Mouse (Mus musculus): ENCODE measurements at regions not wholly inside any gene's neighbourhood (a gene's known extent, or its start where the extent isn't known, plus 50 kb on each side); places are given as distances from the start of the nearest gene placed in this dataset.

DNA sequence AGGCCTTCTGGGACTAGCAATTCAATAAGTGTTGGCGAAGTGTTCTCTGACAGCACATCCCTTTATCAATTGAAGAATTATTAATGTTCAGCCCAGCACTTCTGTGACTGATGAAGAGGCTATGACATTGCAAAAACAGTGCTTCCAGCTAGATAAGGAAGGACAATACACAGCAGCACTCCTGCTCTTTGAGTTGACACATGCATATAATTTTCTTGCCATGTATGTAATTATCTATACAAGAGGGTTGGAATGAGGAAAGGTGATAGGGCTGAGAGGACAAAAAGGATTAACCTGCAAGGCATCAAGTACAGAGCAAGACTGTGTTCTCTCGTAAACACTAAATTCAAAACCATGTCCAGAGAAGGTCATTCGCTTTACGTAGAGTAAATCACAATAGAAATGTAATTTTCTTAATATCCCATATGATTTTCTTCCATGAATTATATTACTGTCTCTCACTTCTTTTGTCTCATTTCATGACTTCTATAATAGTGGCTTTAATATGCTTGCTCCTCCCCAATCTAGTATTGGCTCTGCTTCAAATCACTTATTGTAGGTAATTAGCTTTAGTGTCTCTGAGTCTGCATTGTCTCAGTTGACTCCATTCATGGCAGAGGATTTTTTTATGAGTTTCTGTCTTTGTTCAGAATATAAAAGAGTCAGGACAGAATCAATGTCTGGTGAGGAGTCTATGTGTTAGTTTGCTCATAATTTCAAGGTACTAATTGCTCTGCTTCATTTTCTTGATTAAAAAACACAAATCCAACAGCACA lies 460.9 kb downstream of the Slco4c1 start:
- Histone ChIP-seq H3K36me3 (ENCODE audit: control insufficient read depth, insufficient read depth) (no peaks in the 10 kb centered on the region), H3K4me3 (ENCODE audit: insufficient read depth, poor library complexity, severe bottlenecking) (no peak overlapping the region), H3K79me2 (ENCODE audit: control insufficient read depth, insufficient read depth) (no peaks in the 10 kb centered on the region), H3K27me3 (ENCODE audit: control insufficient read depth, insufficient read depth, insufficient read length) (no peaks in the 10 kb centered on the region), H3K79me3 (ENCODE audit: low read depth) (no peaks in the 10 kb centered on the region), H3ac (ENCODE audit: control insufficient read depth, insufficient read length, low read depth) (no peak overlapping the region)
- TF ChIP-seq MAX (IDR thresholded peaks at IDR 0.05) (no peak), FOSL1 (IDR thresholded peaks at IDR 0.05; ENCODE audit: insufficient read depth, low read length, poor library complexity, severe bottlenecking) (no peak), USF1 (IDR thresholded peaks at IDR 0.05; ENCODE audit: low read depth) (no peak), MYOG (IDR thresholded peaks at IDR 0.05; ENCODE audit: control insufficient read depth, extremely low read depth, insufficient read length) (no peak), CTCF (IDR thresholded peaks at IDR 0.05; ENCODE audit: control insufficient read depth, insufficient read depth, insufficient read length) (no peak), CEBPB (IDR thresholded peaks at IDR 0.05; ENCODE audit: low read depth) (no peak)

DNA sequence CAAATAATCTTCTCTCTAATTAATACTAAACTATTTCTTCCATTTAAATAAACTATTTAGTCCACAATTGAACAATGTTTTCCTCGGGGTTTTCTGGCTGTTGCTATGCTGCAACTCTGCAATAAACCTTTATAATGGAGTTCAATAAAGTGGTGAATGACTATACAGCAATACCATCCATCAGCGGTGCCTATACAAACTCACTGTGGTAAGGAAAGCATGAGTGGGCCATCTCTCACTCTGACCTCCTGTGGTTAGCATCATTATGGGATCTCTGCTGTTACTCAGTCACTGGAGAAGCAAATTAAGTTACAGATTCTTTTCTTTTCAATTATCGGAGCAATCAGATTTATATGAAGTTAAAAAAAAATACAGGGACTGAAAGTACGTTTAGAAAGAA lies 474.0 kb downstream of the Slco4c1 start:
- Histone ChIP-seq H3K4me3 (ENCODE audit: insufficient read depth, poor library complexity, severe bottlenecking) (no peak overlapping the region), H3ac (ENCODE audit: control insufficient read depth, insufficient read length, low read depth) (no peak overlapping the region), H3K27me3 (ENCODE audit: control insufficient read depth, insufficient read depth, insufficient read length) (no peaks in the 10 kb centered on the region), H3K79me3 (ENCODE audit: low read depth) (no peaks in the 10 kb centered on the region), H3K79me2 (ENCODE audit: control insufficient read depth, insufficient read depth) (no peaks in the 10 kb centered on the region), H3K36me3 (ENCODE audit: control insufficient read depth, insufficient read depth) (no peaks in the 10 kb centered on the region)
- no peak for TF ChIP-seq CTCF (IDR thresholded peaks at IDR 0.05; ENCODE audit: control insufficient read depth, insufficient read depth, insufficient read length)
- TF ChIP-seq MYOG (IDR thresholded peaks at IDR 0.05; ENCODE audit: control insufficient read depth, extremely low read depth, insufficient read length): no peak
- TF ChIP-seq FOSL1 (IDR thresholded peaks at IDR 0.05; ENCODE audit: insufficient read depth, low read length, poor library complexity, severe bottlenecking): no peak
- TF ChIP-seq MYOD1 (IDR thresholded peaks at IDR 0.05; ENCODE audit: control insufficient read depth, insufficient read length, low read depth): no peak
- no peak for TF ChIP-seq CEBPB (IDR thresholded peaks at IDR 0.05; ENCODE audit: low read depth)
- TF ChIP-seq USF1 (IDR thresholded peaks at IDR 0.05; ENCODE audit: low read depth): no peak
- TF ChIP-seq MAX (IDR thresholded peaks at IDR 0.05): no peak

DNA sequence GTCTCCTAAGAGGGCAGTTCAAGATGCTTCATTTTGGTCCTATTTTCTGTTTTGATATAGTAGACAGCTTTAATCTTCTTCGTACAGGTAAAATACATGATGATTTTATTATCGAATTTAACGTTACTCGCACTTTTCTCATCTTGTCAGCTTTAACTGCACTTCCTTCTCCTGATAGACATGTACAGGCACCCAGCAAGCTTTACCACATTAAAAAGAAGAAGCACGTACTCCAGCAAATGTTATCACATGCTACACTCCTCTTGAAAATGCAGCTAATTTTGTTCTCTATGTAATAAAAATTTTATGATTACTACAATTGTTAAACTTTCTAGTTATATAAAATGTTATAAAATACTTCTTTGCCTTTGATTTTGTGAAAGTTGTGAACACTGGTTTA lies 483.6 kb downstream of the Slco4c1 start:
- Histone ChIP-seq H3ac (ENCODE audit: control insufficient read depth, insufficient read length, low read depth) (no peak overlapping the region), H3K36me3 (ENCODE audit: control insufficient read depth, insufficient read depth) (no peaks in the 10 kb centered on the region), H3K79me3 (ENCODE audit: low read depth) (no peaks in the 10 kb centered on the region), H3K79me2 (ENCODE audit: control insufficient read depth, insufficient read depth) (no peaks in the 10 kb centered on the region), H3K27me3 (ENCODE audit: control insufficient read depth, insufficient read depth, insufficient read length) (no peaks in the 10 kb centered on the region), H3K4me3 (ENCODE audit: insufficient read depth, poor library complexity, severe bottlenecking) (no peak overlapping the region)
- TF ChIP-seq MAX (IDR thresholded peaks at IDR 0.05) (no peak), MYOG (IDR thresholded peaks at IDR 0.05; ENCODE audit: control insufficient read depth, extremely low read depth, insufficient read length) (no peak), CTCF (IDR thresholded peaks at IDR 0.05; ENCODE audit: control insufficient read depth, insufficient read depth, insufficient read length) (no peak), MYOD1 (IDR thresholded peaks at IDR 0.05; ENCODE audit: control insufficient read depth, insufficient read length, low read depth) (no peak), CEBPB (IDR thresholded peaks at IDR 0.05; ENCODE audit: low read depth) (no peak), FOSL1 (IDR thresholded peaks at IDR 0.05; ENCODE audit: insufficient read depth, low read length, poor library complexity, severe bottlenecking) (no peak), USF1 (IDR thresholded peaks at IDR 0.05; ENCODE audit: low read depth) (no peak)

DNA sequence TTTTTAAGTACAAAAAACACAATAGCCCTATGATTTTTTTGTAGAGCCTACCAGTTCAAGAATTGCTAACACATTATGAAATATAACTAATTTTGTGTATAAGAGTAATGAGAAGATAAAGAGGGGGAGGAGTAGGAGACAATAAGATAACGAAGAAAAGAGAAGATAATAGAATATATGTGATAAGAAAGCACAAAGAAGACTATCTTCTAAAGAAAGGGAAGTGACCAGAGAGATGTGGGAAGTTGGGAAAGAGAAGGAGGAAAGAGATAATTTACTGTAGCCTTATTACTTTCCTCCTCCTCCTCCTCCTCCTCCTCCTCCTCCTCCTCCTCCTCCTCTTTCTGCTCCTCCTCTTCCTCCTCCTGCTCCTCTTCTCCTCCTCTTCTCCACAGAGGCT lies 486.1 kb downstream of the Slco4c1 start:
- H3ac ChIP-seq (ENCODE audit: control insufficient read depth, insufficient read length, low read depth): no peak overlapping the region
- TF ChIP-seq MAX (IDR thresholded peaks at IDR 0.05): no peak
- TF ChIP-seq MYOD1 (IDR thresholded peaks at IDR 0.05; ENCODE audit: control insufficient read depth, insufficient read length, low read depth): no peak
- no peak for TF ChIP-seq FOSL1 (IDR thresholded peaks at IDR 0.05; ENCODE audit: insufficient read depth, low read length, poor library complexity, severe bottlenecking)
- no peak for TF ChIP-seq CEBPB (IDR thresholded peaks at IDR 0.05; ENCODE audit: low read depth)
- no peak for TF ChIP-seq USF1 (IDR thresholded peaks at IDR 0.05; ENCODE audit: low read depth)
- TF ChIP-seq CTCF (IDR thresholded peaks at IDR 0.05; ENCODE audit: control insufficient read depth, insufficient read depth, insufficient read length): no peak
- no peak for TF ChIP-seq MYOG (IDR thresholded peaks at IDR 0.05; ENCODE audit: control insufficient read depth, extremely low read depth, insufficient read length)
- H3K36me3 ChIP-seq (ENCODE audit: control insufficient read depth, insufficient read depth): no peaks in the 10 kb centered on the region

DNA sequence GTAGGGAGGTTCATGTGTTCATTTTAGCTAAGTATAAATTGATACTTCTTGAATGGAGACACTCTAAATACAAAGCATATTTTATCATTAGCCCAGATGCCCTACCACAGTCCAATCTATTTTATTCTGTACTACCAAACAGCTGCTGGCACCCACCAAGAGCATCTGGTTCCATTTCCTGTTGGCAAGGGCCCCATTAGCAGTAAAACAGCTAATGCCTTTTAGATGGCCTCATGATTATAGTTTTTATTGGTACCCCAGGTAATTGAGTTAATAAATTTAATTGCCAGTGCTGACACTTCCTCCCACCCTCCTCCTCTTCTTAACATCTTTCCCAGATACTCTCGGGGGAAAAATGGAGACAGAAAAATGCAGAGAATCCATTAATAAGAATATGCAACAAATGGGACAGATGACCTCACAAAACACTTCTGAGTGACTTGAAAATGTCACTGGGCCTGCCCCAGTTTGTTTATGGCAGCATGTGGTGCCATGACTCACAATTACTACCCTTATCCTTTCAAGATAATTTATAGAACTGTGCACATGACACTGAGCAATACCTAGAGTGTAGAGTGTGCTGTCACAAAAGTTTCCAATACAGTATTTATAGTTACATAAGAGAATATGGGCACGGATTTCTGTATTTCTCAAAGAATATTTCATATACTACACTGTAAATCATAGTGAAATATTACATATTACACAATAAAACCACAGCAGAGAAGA lies 509.1 kb downstream of the Slco4c1 start:
- TF ChIP-seq MYOG (IDR thresholded peaks at IDR 0.05; ENCODE audit: control insufficient read depth, extremely low read depth, insufficient read length) (no peak), USF1 (IDR thresholded peaks at IDR 0.05; ENCODE audit: low read depth) (no peak), CTCF (IDR thresholded peaks at IDR 0.05; ENCODE audit: control insufficient read depth, insufficient read depth, insufficient read length) (no peak), FOSL1 (IDR thresholded peaks at IDR 0.05; ENCODE audit: insufficient read depth, low read length, poor library complexity, severe bottlenecking) (no peak), MAX (IDR thresholded peaks at IDR 0.05) (no peak), CEBPB (IDR thresholded peaks at IDR 0.05; ENCODE audit: low read depth) (no peak), MYOD1 (IDR thresholded peaks at IDR 0.05; ENCODE audit: control insufficient read depth, insufficient read length, low read depth) (no peak)
- H3K27me3 ChIP-seq (ENCODE audit: control insufficient read depth, insufficient read depth, insufficient read length): no peaks in the 10 kb centered on the region
- H3K4me3 ChIP-seq (ENCODE audit: insufficient read depth, poor library complexity, severe bottlenecking): no peak overlapping the region
- no peak overlapping the region for H3ac ChIP-seq (ENCODE audit: control insufficient read depth, insufficient read length, low read depth)
- no peaks in the 10 kb centered on the region for H3K36me3 ChIP-seq (ENCODE audit: control insufficient read depth, insufficient read depth)
- H3K79me2 ChIP-seq (ENCODE audit: control insufficient read depth, insufficient read depth): no peaks in the 10 kb centered on the region
- H3K79me3 ChIP-seq (ENCODE audit: low read depth): no peaks in the 10 kb centered on the region

More for the DNA sequence above, 486.1 kb downstream of the Slco4c1 start:
- Histone ChIP-seq H3K4me3 (ENCODE audit: insufficient read depth, poor library complexity, severe bottlenecking) (no peak overlapping the region), H3K79me2 (ENCODE audit: control insufficient read depth, insufficient read depth) (no peaks in the 10 kb centered on the region), H3K79me3 (ENCODE audit: low read depth) (no peaks in the 10 kb centered on the region), H3K27me3 (ENCODE audit: control insufficient read depth, insufficient read depth, insufficient read length) (no peaks in the 10 kb centered on the region)
